Mouse (Mus musculus): ENCODE data around the gene 1700067K01Rik. TPM values are rescaled to one million over a fixed set of nuclear protein-coding genes. Genes with fewer than 3 reads are reported as not detected.

Gene 1700067K01Rik
- total RNA-seq, 2 experiments from 2014 or later: 0.50 to 0.61 TPM

DNA sequence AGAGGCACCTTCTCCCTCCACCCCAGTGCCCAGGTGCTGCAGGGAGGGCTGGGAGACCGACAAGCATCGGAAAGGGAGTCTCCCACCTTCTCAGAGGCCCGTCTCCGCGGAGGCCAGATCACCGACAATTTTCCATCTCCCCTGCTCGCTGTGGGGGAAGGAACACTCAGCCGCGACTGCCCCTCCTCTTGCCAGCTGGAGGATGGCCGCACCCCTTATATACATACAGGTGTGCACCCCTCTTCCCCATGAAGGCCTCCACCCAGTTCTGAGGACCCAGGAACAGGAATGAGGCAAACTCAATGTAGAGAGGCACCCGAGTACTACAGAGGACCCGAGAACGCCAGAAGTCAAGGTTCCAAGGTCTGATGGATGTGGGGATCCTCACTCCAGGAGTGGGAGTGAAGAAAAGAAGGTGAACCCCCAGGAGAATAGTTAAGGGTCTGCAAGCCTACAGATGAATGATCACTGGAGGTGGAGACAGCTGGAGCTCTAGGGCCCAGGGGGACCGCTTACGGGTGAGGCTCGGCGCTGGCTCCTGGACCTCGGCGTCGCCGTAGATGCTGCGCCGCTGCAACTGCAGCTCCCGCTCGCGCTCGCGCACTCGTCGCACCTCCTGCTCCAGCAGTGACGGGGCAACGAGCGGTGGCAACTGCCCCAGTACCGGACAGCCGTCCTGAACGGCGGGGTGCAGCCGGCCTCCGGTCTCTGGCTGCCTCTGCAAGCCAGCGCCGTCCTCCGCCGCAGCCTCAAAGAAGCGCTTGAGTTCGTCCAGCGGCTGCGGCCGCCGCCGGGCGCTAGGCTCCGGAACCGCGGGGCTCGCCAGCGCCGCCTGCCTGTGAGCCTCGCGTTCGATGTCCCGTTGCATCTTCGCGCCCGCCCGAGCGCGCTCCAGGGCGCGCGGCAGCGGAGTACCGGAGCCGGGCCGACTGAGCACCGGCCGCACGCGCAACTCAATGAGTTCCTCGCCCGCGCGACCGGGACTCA lies 9.6 kb downstream of the 1700067K01Rik start:
- peak in 1 of 2 experiments; percentile 72 for DNase-seq (ENCODE audit: low spot score in 2 of 2)

- DNase-seq (ENCODE audit: low spot score in 2 of 2): no peak
Measured at GRCm38 (mm10) chr8:84011705-84012498, 10.6 kb downstream of the 1700067K01Rik start, which contains the start of gene 2210011C24Rik. TSS of gene 2210011C24Rik (minus strand) at chr8:84012171.

DNA sequence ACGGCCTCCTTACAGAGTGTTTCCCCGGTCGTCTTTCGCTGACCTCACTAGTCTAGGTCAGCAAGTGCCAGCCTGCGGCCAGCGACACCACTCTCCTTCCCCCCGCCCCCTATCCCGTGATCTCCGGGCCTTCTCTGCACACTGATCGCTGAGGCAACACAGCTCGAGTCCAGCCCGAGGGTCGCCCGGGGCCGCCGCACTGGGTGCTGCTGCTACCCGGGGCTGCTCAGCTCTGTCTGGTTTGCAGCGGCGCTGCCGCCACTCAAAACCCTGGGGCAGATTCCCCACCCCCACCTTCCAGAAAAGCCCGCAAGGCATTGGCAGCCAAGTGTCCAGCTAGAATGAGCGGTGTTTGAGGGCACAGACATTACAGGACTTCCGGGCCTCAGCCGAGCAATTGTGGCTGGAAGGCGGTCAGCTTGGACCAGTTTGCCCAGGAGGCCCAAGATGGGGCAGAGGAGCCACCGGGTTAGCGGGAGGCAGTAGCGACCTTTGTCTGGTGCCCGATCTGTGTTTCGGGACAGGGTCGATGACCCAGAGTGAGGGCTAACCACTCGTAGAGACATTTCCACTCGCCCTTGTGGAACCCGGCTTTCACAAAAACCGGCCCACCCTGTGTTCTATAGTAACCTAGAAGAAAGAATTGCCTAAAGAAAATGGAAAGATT lies 11.3 kb downstream of the 1700067K01Rik start:
- no peak for DNase-seq (ENCODE audit: low spot score in 2 of 2)

- no peak for DNase-seq (ENCODE audit: low spot score in 2 of 2)
Measured at GRCm38 (mm10) chr8:84015833-84016232, 14.5 kb downstream of the 1700067K01Rik start.

DNA sequence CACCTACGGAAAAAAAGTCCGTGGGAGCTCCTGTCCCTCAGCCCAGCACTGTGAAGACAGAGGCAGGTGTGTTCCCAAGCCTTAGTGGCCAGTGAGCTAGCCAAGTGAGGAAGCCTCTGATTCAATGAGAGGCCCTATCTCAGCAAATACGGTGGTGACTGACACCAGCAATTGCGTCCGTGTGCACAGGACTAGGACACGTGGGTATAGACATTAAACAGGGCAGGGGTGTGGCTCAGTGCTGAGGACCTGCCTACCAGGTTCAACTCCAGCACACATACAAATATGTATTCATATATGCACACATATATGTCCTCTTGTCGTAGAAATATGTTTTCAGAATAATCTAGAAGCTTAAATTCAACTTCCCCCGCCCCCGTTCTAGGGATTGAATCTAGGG lies 18.4 kb downstream of the 1700067K01Rik start:
- no peak for DNase-seq (ENCODE audit: low spot score in 2 of 2)

DNA sequence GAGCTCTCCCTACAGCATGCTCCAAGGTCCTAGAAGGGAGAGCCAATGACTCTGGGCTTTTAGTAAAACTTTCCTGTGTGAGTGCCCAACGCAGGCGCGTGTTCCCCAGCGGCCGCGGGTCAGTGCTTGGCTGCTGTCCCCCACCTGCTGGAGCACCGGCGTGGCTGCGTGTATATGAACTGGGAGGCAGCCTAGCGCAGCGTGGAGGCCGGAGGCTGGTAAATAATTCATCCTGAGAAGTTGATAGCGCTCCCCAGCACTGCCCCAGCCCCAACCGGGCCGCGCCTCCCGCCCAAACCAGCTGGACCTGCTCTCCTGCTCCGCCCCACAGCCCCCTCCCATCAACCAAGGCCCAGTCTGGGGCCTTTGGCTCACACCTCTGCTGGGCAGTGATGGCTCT lies 19.8 kb downstream of the 1700067K01Rik start, which contains the start of gene Palm3:
Gene Palm3 (plus strand): TSS at position 376 of the 400 bp plus-strand sequence.
- DNase-seq (ENCODE audit: low spot score in 2 of 2): no peak

DNA sequence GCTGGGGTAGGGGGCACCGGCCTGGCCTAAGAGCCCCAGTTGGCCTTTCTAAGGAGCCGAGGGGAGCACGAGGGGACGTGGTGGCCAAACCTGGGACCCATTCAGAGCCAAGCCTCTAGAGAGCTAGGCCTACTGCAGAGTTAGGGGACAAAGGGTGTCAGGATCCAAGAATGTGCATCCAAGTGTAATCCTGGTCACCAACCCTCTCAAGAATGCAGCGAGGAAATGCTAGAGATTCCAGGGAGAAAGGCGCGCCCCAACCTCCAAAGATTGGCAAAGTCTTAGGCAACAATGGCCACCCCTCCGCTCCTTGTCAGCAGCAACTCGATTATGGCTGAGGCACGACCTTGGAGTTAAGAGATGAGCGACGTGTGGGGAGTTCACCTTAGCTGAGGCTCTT lies 20.3 kb downstream of the 1700067K01Rik start:
- DNase-seq (ENCODE audit: low spot score in 2 of 2): no peak

DNA sequence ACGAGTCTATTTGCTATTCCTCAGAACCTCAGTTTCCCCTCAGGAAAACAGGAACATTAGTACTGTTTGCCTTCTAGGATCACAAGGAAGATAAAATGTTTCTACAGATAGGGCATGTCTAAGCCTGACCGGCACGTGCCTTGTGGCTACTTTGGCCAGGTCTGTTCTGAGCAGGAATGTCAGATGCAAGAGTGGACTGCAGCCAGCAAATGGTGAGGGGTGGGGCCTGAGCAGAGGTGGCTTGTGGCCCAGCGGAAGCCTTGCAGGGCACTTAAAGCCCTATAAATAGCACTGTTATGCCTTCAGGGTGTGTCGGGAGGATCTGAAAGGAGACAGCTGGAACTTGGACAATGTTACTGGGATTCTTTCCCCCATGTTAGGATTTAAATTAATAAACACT lies 21.8 kb downstream of the 1700067K01Rik start:
- no peak for DNase-seq (ENCODE audit: low spot score in 2 of 2)

GRCm38 (mm10) chr8:84023631-84024030 lies 22.3 kb downstream of the 1700067K01Rik start:
- no peak for DNase-seq (ENCODE audit: low spot score in 2 of 2)

DNA sequence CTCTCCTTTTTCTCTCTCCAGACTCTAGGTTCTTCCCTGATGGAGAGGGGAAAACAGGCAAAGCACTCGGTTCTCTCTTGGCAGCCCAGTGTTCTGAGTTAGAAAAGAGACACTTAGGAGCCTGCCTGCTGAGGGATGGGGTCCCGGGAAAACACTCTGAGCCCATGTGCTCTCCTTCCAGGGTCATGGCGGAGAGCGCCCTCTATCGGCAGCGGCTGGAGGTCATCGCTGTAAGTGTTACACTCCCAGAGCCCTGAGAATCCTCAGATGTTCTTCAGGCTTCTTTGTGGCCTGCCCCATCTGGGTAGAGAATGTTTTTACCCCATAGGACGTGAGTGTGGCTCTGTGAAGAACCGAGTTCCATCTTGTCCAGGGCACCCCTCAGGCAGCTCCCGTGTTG lies 22.9 kb downstream of the 1700067K01Rik start:
- DNase-seq (ENCODE audit: low spot score in 2 of 2): no peak

- DNase-seq (ENCODE audit: low spot score in 2 of 2): peak in 1 of 2 experiments; percentile 34
Measured at GRCm38 (mm10) chr8:84025863-84026262, 24.6 kb downstream of the 1700067K01Rik start.

GRCm38 (mm10) chr8:84027449-84027848 lies 26.1 kb downstream of the 1700067K01Rik start:
- DNase-seq (ENCODE audit: low spot score in 2 of 2): no peak

DNA sequence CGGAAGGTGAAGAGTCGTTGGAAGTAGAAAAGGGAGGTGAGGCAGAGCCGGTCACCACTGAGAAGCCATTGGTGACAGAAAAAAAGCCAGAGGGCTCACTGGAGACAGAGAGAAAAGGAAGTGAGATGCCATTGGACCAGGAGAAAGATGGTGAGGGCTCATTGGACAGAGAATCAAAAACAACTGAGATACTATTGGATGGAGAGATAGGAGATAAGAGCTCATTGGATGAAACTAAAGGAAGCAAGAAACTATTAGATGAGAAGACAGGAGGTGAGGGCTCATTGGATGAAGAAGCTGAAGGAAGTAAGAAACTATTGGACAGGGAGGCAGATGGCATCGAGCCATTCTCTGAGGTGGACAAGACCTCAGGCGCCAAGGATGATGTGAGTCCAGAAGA lies 28.0 kb downstream of the 1700067K01Rik start:
- DNase-seq (ENCODE audit: low spot score in 2 of 2): no peak

GRCm38 (mm10) chr8:84032777-84033176 lies 31.5 kb downstream of the 1700067K01Rik start:
- DNase-seq (ENCODE audit: low spot score in 2 of 2): no peak

- DNase-seq (ENCODE audit: low spot score in 2 of 2): no peak
Measured at GRCm38 (mm10) chr8:84038015-84038414, 36.7 kb downstream of the 1700067K01Rik start.

- DNase-seq (ENCODE audit: low spot score in 2 of 2): peak; percentile 53 to 87
Measured at GRCm38 (mm10) chr8:84039050-84039449, 37.7 kb downstream of the 1700067K01Rik start.

GRCm38 (mm10) chr8:84042066-84042947 lies 41.0 kb downstream of the 1700067K01Rik start, which contains the start of gene Il27ra:
TSS of gene Il27ra (minus strand) at chr8:84042589.
- DNase-seq (ENCODE audit: low spot score in 2 of 2): peak in 1 of 2 experiments; percentile 29

GRCm38 (mm10) chr8:84042948-84043342 lies 41.6 kb downstream of the 1700067K01Rik start:
- DNase-seq (ENCODE audit: low spot score in 2 of 2): no peak

DNA sequence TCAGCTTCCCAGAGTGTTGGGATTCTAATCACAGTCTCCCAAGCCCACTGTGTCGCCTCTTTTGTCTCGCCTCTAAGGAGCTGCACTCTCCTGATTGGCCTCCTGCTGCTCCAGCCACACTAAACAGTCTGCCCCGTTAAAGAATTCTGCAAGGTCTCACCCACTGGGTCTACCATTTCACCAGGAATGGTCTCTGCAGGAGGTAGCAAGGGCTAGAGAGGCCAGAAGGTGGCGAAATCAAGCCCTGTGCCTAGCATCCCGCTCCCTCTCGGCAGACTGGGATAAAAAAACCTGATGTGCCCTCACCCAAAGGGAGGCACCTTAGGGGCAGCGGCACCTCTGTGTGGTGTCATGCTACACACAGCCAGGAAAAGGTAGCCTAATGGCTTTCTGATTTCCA lies 42.8 kb downstream of the 1700067K01Rik start:
- no peak for DNase-seq (ENCODE audit: low spot score in 2 of 2)

DNA sequence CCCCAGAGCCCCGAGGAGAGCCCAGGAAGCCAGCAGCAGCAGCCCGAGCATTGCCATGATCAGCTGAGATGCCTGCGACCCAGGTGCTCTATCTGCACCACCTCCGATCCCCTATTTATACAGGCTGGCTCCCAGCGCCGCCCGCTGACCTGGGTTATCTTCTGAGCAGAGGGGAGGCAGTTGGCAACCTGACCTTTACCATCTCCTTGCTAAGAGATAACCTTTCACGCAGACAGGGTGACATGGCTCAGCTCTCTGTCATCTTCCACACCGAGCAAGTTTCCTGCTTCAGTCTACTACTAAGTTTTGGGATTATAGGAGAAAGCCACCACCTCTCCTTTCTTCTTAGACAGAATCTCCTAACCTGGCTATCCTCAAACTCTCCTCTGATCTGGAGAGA lies 43.6 kb downstream of the 1700067K01Rik start, which contains the start of gene Rln3:
Gene Rln3 (minus strand): TSS at position 101 of the 400 bp plus-strand sequence.
- DNase-seq (ENCODE audit: low spot score in 2 of 2): no peak
